In the genomic region with DNA sequence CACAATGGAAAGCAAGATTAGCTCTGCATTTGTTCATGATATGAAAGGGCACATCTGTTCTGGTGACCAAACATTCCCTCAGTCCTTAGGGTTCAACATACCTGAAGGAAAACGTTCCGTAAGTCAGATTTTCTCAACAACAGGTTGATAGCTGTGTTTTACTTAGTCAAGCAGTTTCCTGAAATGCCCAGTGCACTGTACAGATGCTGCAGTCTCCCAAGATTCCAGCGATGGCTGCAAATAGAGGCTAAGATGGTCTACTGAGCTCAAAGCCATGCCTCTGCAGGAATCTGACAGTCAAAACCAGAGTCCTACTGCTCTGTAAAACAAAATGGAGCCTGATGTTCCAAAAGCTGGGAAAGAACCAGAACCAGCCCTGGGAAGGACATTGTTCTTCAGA, we compare ENCODE assay signal across 9 mouse cellular contexts.
DNase-seq lines count a peak whose midpoint lies in the region; ATAC-seq and TF ChIP-seq lines count a peak whose summit lies in the region.
"Had no signal": no experiment of that assay in that cellular context is flagged by ENCODE, and none has a peak within 500 bp of the region (broad histone marks: within the 10 kb centered on the region; RNA-seq: fewer than 3 reads in every experiment).

No protein-coding gene starts in this region.

- H3K27me3 ChIP-seq in kidney, postnatal 0 days (ENCODE audit: insufficient read depth, low read length), result no peaks in the 10 kb centered on the region
- no peaks in the 10 kb centered on the region for H3K27me3 ChIP-seq in forebrain, embryonic 10.5 days (ENCODE audit: poor library complexity, severe bottlenecking)
- H3K27me3 ChIP-seq in limb, embryonic 10.5 days (ENCODE audit: low read depth, poor library complexity, severe bottlenecking), result no peaks in the 10 kb centered on the region
- no peaks in the 10 kb centered on the region for H3K27me3 ChIP-seq in neural tube, embryonic 14.5 days (ENCODE audit: control insufficient read depth, insufficient read depth, low read length)

- no peak for TF ChIP-seq CTCF in kidney, postnatal 0 days (IDR thresholded peaks at IDR 0.05; ENCODE audit: low read depth)

- ATAC-seq in kidney, postnatal 0 days (replicated peaks; ENCODE audit: low FRiP score, low read depth), result no peak
- ATAC-seq in neural tube, embryonic 14.5 days (ENCODE audit: low read depth), result peak; percentile 22; the same call in 1 of the 2 replicates
- ATAC-seq in erythroblast, adult 5-6 weeks (replicated peaks; ENCODE audit: low FRiP score, poor library complexity, severe bottlenecking), result no peak

- peak overlapping the region; percentile 41; the same call in 1 of the 2 replicates for H3K4me2 ChIP-seq in kidney, postnatal 0 days (ENCODE audit: low read length)
- H3K4me2 ChIP-seq in neural tube, embryonic 14.5 days (ENCODE audit: low read depth, low read length), result peak overlapping the region; percentile 34

- H3K27ac ChIP-seq in kidney, postnatal 0 days, result no peak overlapping the region
- H3K27ac ChIP-seq in forebrain, embryonic 10.5 days, result peak overlapping the region; percentile 35; the same call in 1 of the 2 replicates
- H3K27ac ChIP-seq in limb, embryonic 10.5 days, result no peak overlapping the region
- peak overlapping the region; percentile 52 for H3K27ac ChIP-seq in neural tube, embryonic 14.5 days (ENCODE audit: low read depth, low read length)

- no peaks in the 10 kb centered on the region for H3K36me3 ChIP-seq in kidney, postnatal 0 days (ENCODE audit: insufficient read depth, low read length)
- H3K36me3 ChIP-seq in forebrain, embryonic 10.5 days (replicated peaks), result no peaks in the 10 kb centered on the region
- H3K36me3 ChIP-seq in limb, embryonic 10.5 days, result no peaks in the 10 kb centered on the region
- H3K36me3 ChIP-seq in neural tube, embryonic 14.5 days (ENCODE audit: control insufficient read depth, insufficient read depth, low read length), result no peaks in the 10 kb centered on the region
- H3K36me3 ChIP-seq: G1E had no signal

- H3K4me3 ChIP-seq in kidney, postnatal 0 days (replicated peaks; ENCODE audit: low read depth, low read length), result no peak overlapping the region
- H3K4me3 ChIP-seq in forebrain, embryonic 10.5 days, result peak overlapping the region; percentile 34
- 0 out of 2 replicates have a peak overlapping the region, but pooled peaks have one; percentile 8 for H3K4me3 ChIP-seq in limb, embryonic 10.5 days
- H3K4me3 ChIP-seq in neural tube, embryonic 14.5 days (ENCODE audit: low read depth, low read length), result no peak overlapping the region

- no peak overlapping the region for H3K9ac ChIP-seq in kidney, postnatal 0 days (ENCODE audit: low read depth, low read length)
- H3K9ac ChIP-seq in neural tube, embryonic 14.5 days (replicated peaks; ENCODE audit: low read depth, low read length), result no peak overlapping the region

- WGBS in kidney, postnatal 0 days, result 58% methylated on average over 3 of the region's 3 CpGs
- WGBS in forebrain, embryonic 10.5 days, result 62% methylated on average over 3 of the region's 3 CpGs
- 68% methylated on average over 3 of the region's 3 CpGs for WGBS in limb, embryonic 10.5 days
- 49% methylated on average over 3 of the region's 3 CpGs for WGBS in neural tube, embryonic 14.5 days

- H3K9me3 ChIP-seq in kidney, postnatal 0 days (replicated peaks; ENCODE audit: low read length), result no peaks in the 10 kb centered on the region
- no peaks in the 10 kb centered on the region for H3K9me3 ChIP-seq in forebrain, embryonic 10.5 days
- H3K9me3 ChIP-seq in limb, embryonic 10.5 days (replicated peaks), result no peaks in the 10 kb centered on the region
- H3K9me3 ChIP-seq in neural tube, embryonic 14.5 days (ENCODE audit: control insufficient read depth, low read length), result no peaks in the 10 kb centered on the region
- H3K9me3 ChIP-seq: G1E had no signal

- no peaks in the 10 kb centered on the region for H3K4me1 ChIP-seq in kidney, postnatal 0 days (replicated peaks; ENCODE audit: insufficient read depth, low read length)
- H3K4me1 ChIP-seq in forebrain, embryonic 10.5 days, result peaks cover 15% of the 10 kb centered on the region
- peaks cover 10% of the 10 kb centered on the region for H3K4me1 ChIP-seq in limb, embryonic 10.5 days
- H3K4me1 ChIP-seq in neural tube, embryonic 14.5 days (ENCODE audit: control insufficient read depth, insufficient read depth, low read length), result 0 out of 2 replicates have a peak, but pooled peaks cover under 1% of the 10 kb centered on the region

- no peak for DNase-seq in kidney, postnatal 0 days (ENCODE audit: low spot score)
- DNase-seq in kidney, adult 9 months, result no peak
- no peak for DNase-seq in forebrain, embryonic 10.5 days (ENCODE audit: extremely low spot score, low spot score)
- DNase-seq in limb, embryonic 10.5 days (ENCODE audit: low spot score), result no peak
- no peak for DNase-seq in cerebellum, adult 11-12 months
- no peak for DNase-seq in right cerebral cortex, adult 2 months (ENCODE audit: low spot score in 2 of 2)

Comparison
In these comparisons a context has a peak if more than half of its experiments do, and no peak if none do; other contexts are left out.
1. H3K27ac ChIP-seq: peak in forebrain, embryonic 10.5 days (single experiment) and neural tube, embryonic 14.5 days (single experiment); none in kidney, postnatal 0 days (single experiment) and limb, embryonic 10.5 days (single experiment).
2. H3K4me3 ChIP-seq: peak in forebrain, embryonic 10.5 days (single experiment) and limb, embryonic 10.5 days (single experiment); none in kidney, postnatal 0 days (single experiment) and neural tube, embryonic 14.5 days (single experiment).